Mouse (Mus musculus) heart, postnatal 0 days (tissue): ENCODE data around the gene Timm8a2.

ENCODE experiments used
- CTCF ChIP-seq: IDR thresholded peaks from 2 replicates; pipeline ENCODE4 v1.5.1; 2016; ENCODE audit warnings: antibody characterized with exemption, control low read depth, low read depth
- EP300 ChIP-seq: IDR thresholded peaks from 2 replicates; pipeline ENCODE4 v1.6.1; 2016; ENCODE audit warnings: antibody characterized with exemption, low read depth

DNA sequence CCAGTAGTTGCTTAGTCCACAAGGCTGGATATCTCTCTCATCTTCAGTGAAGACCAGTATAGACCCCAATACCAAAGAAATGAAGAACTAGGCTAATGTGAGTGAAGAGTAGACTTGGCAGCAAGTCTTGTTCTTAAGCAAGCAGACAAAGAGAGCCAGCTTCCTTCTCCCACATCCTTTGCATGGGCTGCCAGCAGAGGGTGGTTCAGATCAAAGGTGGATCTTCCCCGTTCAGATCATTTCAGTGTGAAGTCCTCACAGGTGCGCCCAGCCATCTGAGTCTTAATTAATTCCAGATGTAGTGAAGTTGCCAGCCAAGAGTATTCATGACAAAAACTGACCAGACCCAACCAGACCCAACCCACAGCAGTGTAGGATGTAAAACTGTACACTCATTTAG, 16.5 kb upstream of the Timm8a2 start:
- TF ChIP-seq CTCF: no peak
- TF ChIP-seq EP300: no peak
